Mouse (Mus musculus) spleen, embryonic (tissue): Measurements from ENCODE around the gene Kmt2e.

Source experiments
- CTCF ChIA-PET: fragments of 350-600 bp; sonication (Branson Sonifier 250); formaldehyde crosslinking; loops from one replicate; lab custom pipeline; 2022; lab: Charles Lee

Gene Kmt2e

DNA sequence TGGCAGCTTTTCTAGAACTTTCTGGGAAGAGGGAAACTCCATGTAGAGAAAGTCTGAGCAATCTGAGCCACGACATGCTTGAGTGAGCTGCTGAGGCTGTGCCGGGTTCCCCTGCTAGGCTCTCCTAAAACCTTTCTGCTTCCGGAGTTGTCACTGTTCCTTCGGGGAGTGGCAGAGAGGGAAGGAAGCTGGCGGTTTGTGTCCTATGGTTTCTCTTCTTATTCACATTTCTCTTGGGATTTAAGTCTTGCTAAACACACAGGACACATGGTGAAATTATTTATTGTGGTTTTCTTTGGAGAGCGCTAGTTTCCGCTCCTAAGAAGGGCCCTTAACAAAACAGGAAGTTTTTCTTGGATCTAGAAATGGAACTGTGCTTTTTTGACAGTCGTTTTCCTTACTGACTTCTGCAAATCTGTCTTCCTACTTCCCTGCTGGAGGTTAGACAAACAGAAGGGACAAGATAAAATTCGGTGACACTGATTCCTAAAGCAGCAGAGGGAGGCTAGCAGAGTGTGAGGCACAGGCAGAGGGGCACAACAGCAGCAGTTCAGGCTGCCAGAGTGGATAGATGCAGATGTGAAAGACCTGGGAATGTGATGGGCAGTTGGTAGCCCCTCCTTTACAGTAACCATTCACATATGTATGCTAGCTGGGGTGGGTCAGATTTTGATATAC is 24.1 kb upstream of the Kmt2e start:
- CTCF ChIA-PET = no interaction called here

DNA sequence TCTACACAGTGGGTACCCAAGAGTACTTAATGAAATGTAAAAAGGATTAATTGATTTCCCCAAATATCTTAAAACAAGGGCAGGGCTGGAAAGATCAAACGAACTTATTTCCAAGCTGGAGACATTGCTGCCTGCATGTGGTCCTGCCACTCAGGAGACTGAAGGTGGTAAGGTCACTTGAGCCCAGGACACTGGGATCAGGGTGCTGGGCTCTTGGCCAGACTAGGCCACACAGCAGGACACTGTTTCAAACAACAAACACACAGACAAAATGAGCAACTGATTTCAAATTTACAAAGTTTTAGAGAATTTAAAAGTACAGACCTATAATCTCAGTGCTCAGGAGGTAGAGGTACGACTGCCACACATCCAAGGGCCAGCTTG is 23.5 kb upstream of the Kmt2e start:
- CTCF ChIA-PET = no interaction called here

DNA sequence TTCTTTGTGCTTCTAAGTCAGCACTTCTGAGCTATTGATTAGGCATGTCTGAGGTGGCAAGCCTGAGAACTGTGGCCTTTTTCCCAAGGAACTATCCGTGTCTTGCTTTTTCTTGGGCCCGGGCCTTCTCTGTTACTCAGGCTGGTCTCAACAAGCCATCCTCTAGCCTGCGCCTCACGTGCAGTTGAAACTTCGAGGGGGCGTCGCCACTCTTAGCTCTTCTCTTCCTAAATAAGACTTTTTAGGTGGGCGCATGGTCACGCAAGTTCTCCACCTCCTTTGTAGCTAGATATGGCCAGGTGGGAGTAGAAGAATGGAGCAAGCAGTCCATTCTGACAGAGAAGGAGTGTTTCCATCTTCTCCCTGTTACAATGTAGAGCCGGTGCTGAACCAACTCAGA is 22.6 kb upstream of the Kmt2e start:
- CTCF ChIA-PET = interaction anchor here (1.0 kb wide), 1 partner anchor 16 kb away, joined by 3 read pairs; no protein-coding TSS in a partner anchor

DNA sequence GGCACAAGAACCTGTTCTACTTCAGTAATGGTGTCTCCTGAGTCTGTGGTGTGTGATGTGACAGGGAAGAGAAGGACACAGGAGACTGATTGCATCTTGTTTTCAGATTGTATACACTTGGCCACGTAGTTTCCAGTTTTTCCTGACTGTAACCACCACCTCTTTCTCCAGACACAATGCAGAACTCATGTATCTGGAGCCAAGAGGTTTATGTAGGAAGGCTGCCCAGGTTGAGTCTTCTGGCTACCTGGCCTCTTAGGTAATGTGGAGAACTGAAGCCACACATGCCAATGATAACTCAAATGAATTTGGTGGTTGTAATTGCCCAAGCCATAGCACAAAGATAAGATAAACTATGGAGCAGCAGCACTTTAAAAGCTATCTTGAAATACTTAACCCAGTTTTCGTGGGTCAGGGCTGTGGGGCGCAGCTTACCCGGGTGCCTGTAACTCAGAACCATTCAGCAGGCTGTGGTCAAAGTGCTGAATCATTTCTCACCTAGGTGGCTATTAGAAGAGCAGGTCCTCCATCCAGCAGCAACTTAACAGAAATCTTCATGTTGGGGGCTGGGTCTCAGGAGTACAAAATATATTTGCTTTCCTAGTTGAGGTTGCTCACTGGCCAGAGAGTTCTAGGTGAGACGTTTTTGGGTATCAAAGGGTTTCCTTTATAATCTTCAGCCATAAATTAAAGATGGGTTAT is 21.8 kb upstream of the Kmt2e start:
- CTCF ChIA-PET = interaction anchor here (1.0 kb wide), 1 partner anchor 16 kb away, joined by 3 read pairs; no protein-coding TSS in a partner anchor

DNA sequence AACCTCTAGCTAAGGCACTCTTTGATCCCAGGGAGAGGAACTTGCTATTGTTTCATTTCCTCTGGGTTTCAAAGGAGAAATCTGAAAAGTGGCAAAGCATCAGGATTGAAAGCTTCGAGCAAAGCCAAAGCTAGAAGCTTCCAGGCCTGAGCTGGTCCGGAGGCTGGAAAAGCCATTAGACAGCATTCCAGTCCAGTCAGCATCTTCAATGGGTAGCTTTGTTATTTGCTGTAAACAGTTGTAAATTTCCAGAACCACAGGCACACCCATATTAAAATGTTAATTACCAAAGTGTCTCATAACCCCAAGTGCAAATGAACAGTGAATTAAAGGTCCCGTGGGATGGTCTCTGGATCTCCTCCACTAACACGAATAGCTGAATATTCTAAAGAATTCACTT is 21.2 kb upstream of the Kmt2e start:
- CTCF ChIA-PET = no interaction called here

DNA sequence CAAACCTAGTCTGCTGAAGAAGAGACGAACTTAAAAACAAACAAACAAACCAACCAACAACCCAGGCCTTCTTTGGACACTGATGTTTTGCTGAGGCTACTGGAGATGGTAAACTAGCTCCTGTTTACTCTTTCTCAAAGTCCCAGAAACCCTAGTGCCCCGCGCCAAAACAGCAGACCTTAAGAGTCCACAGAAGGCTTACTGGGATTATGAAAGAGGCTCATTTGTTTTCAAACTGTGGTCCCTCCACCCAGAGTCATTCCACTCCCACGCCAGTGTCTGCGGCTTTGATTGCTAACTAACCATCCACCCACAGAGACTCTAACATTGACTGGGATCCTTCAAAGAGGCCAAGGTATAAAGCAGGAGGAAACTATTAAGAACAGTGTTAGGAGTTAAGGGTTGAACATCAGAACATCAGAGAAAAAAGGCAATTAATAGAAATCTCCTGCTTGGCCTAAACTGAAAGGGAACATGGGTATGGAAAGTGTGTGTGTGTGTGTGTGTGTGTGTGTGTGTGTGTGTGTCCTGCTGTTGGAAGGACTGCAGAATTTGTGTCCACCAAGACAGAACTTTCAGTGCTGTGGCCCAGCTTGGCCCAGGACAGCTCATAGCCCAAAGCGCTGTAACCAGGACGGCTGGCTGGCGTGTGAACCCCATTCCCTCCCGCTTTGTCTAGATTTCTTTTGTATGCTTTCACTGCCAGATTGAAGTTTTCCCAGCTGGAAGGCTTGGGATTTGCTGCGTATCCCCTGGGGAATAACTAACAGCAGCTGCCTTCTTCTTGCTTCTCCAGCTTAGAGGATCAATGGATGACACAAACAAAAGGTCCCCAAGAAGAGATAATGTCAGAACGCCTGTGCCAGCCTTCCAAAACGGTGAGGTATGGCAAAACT is 20.4 kb upstream of the Kmt2e start:
- CTCF ChIA-PET = interaction anchor here (0.6 kb wide), 1 partner anchor 161 kb away, joined by 10 read pairs; no protein-coding TSS in a partner anchor

DNA sequence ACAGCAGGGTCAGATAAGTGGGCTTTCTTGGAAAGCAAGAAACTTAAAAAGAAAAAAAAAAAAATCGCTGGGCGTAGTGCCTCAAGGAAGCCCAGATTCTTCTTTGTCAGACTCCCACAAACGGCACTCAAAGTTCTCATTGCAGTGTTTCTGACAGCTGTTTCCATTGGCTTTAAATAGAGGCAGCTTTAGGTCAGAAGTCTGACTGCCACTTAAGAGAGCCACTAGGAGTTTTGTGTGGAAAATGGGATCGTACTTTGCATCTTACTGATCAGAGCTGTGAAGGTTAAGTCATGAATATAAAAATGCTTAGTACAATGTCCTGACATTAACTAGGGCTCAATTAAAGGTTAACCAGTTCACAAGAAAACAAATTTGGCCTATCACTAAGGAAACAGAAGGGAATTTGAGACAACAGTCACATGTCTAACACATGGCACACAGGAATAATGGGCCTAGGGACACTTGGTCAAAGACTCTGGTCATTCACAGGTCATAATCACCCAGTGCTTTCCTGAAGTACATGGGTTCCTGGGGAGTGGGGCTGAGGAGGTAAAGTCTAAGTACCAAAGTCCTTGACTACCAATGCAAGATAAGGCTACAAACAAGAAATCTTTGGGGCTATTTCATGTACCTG is 19.6 kb upstream of the Kmt2e start:
- CTCF ChIA-PET = no interaction called here

DNA sequence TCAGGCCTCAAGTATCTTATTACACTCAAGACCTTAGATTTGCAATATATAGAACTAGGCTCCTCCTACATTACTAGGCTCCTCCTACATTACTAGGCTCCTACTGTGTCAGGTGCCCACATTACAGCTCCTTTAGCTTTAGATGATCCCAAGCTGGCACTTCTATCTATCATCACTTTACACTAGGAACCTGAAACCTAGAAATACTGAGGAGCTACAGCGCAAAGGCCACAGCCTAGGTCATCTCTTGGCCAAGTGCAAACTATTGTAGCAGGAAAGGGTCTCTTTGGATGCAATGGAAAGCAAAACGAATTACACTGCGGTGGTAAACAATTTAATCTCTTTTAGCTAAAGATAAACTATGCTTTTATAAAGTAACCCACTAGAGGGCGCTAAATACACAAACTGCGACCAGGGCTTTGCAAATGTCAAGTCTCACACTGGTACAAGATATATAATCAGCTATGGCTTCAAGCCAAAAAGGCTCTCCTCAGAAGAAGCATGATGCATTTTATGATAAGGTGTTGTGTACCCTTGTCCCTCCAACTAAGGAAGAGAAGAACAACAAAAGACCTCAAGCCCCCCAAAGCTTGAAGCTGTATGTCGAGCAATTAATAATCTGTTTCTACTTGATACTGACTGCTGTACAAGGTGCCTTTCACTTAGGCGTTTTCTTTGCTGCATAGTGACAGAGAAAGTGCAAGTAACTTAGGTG is 18.5 kb upstream of the Kmt2e start:
- CTCF ChIA-PET = interaction anchor here (0.6 to 1.0 kb wide), 3 partner anchors 39 to 71 kb away, joined by 3 to 4 read pairs (median 3); no protein-coding TSS in a partner anchor

DNA sequence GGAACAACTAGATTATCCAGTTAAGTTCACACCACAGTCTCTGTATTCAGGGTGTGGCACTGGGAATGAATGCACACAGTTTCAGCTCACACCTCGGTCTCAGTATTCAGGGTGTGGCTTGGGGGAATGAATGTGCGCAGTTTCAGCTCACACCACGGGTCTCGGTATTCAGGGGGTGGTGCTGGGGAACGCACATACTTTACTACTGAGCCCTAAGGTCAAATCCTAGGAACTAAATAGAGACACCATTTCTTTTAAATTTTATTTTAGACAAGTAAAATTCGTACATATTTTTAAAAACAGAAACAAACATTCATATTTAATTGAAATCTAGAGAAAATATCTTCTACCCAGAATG is 18.0 kb upstream of the Kmt2e start:
- CTCF ChIA-PET = interaction anchor here (1.0 kb wide), 1 partner anchor 44 kb away, joined by 3 read pairs; no protein-coding TSS in a partner anchor

DNA sequence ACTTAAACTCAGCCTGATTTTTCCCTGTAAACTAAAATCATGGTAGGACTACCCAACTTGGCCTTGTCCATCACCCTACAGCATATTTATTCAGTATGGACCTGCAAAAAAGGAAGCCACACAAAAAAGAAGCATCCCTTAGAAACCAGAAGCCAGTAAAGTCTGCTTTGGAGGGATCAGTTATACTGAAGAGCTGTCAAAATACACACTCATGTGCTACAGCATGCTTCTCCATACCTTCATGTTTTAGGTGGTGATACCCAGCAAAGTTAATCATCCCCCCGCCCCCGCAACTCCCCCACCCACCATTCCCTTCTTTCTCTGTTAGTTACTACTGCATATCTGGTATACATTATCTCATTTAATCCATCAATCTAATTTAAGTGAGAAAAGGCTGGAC is 16.5 kb upstream of the Kmt2e start:
- CTCF ChIA-PET = interaction anchor here (1.5 to 1.7 kb wide), 2 partner anchors 17 to 36 kb away, joined by 5 to 7 read pairs; partner anchors contain the start of gene Kmt2e

DNA sequence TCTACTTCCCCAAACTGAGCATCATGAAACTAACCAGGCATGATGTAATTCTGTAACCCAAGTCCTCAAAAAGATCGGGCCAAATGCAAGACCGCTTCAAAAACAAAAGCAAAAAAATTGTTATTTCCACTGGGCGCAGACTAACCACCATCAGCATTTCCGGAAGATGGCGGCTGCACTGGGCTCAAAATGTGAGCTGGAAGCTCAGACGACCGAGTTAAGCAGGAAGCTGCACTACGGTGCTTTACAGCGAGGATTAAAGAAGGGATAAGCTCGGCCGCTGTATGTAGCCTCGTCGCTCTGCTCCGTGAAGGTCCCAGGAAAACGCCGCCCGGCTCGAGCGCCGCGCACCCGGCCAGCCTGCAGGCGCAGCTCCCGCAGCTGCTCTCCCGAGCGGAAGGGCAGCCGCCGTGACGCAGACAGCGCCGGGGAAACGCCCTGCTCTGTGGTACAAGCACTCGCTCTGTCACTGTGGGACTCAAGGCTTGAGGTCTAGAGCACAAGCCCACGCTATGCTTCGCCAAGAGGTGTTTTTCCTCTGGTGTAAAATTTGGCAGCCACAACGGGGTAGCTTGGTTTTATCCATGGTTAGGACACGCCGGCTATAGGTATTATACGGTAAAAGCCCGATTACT is 16.0 kb upstream of the Kmt2e start:
- CTCF ChIA-PET = interaction anchor here (1.1 to 2.8 kb wide), 6 partner anchors 10 to 36 kb away, joined by 3 to 20 read pairs (median 6); partner anchors contain the start of gene Kmt2e

DNA sequence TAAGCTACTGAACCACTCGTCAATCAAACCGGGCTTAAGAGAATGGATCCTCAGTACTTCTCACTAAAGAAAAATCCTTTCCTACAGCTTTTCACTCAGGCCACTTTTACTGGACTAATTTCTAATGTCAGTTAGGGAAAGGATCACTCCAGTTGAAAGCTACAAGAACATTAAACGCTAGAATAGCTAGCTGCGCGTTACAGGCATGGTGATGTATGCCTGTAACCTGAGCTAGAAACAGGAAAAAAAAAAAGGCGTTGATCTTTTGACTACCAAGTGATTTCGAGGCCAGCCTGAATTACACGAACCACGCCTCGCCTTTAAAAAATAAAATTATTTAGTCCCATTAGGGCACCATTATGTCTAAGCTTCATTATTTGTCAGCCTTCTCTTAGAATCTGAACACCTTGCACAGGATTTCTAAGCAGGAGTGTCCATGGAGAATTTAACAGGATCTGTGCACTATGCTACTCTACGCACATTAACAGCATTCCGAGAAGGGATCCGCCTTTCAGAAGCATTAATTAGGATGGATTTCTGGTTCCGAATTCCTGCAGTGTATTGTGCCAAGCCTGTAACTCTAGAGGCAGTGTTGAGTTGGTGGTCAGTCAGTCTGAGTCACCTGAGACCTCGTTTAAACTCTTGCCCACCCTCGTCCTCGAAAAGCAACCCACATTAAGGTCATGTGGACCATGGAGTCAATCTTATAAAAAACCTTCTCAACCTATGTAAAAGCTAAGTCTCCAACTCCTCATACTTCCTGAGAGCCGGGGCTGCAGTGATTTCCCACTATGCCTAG is 15.2 kb upstream of the Kmt2e start:
- CTCF ChIA-PET = interaction anchor here (1.1 to 2.8 kb wide), 6 partner anchors 10 to 35 kb away, joined by 3 to 20 read pairs (median 6); partner anchors contain the start of gene Kmt2e

DNA sequence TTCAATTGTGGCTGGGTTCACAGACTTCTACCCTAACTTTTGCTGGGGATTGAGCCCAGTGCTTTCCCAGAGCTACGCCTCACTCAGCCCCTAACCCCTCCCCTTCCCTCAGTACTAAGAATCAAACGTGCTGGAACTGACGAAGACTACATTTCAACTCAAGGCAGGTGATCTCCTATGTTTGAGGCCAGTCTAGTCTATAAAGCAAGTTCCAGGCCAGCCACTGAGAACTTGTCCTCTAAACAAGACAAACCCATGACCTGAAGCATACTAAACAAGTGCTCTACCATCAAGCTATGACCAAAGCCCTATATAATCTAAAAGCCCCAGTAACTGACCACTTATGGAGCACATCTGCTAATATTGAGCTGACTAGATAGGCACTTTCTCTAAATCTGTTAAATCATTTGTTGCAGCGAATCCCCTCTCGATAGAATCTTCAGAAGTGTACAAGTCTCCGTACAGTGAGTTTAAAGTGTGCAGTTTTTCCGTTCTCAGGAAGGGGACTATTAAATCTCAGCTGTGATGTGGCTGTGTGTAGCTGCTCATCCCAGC is 14.5 kb upstream of the Kmt2e start:
- CTCF ChIA-PET = interaction anchor here (2.1 to 2.8 kb wide), 2 partner anchors 9 to 11 kb away, joined by 19 to 20 read pairs; no protein-coding TSS in a partner anchor

DNA sequence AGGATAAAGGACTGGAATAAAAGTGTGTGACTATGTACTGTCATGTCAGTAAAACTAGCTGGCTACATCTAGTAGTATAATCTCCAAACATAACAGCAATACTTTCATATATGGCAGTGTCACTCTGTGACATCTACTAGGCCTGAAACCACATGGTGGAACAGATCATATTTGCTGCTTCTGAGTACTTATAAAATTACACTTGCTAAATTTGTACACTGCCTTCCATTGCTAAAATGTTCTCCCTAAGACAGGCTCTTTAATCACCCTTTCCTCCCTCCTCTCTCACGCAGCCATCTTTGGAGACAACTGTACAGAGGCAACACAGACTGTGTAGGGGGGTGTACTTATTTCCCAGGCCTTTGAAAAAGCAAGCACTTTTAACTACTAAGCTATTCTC is 13.8 kb upstream of the Kmt2e start:
- CTCF ChIA-PET = interaction anchor here (2.8 kb wide), 1 partner anchor 11 kb away, joined by 19 read pairs; no protein-coding TSS in a partner anchor

DNA sequence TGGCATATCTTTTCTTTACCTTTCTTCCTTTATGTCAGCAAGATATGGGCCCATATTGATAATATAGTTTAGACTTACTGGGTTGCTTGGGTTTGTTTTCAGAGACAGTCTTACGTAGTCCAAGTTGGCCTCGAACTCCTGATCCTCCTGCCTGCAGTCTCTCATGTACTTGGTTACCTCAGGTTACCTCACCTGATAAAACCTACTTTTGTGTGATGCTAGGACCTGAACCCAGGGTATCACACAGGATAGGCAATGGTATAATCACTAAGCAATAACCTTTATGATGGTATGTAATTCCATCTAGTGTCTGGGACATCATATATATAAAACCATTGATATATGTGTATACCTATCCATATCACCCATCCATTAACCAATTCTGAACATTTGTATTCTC is 12.8 kb upstream of the Kmt2e start:
- CTCF ChIA-PET = no interaction called here

DNA sequence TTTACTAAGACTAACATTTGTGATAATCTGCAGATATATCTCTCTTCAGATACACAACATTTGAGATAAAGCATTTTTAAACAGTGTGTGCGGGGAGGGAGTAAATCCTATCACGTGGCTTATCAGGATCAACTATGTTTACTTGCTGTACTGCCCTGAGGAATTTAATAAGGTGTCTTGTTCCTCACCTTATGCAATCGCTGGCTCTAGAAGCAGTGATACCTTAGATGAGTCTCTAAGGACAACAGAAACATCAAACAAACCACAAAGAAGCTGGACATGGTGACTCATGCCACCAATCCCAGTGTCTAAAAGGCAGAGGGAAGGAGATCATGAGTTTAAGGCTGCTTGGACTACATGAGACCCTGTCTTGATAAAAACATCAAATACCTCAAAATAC is 11.2 kb upstream of the Kmt2e start:
- CTCF ChIA-PET = no interaction called here

DNA sequence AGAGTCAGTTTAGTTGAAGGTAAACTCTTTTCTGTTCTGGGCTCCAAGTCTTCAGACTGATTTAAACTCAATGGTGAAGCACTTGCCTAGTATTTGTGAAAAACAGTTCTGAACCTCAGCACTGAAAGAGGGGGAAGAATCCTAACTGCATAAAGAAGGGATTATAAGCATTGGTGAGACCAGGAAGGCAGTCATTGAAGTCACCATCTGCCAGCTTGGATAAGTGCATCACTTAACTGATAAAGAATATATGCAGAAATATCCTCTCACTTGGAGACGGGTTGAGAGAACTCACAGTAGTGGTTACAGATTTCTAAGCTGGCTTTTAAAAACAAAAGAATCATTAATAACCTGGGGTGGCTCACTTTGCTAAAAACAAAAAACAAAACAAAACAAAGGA is 6.7 kb upstream of the Kmt2e start:
- CTCF ChIA-PET = interaction anchor here (0.7 to 2.2 kb wide), 2 partner anchors 8 to 17 kb away, joined by 3 to 20 read pairs; no protein-coding TSS in a partner anchor

DNA sequence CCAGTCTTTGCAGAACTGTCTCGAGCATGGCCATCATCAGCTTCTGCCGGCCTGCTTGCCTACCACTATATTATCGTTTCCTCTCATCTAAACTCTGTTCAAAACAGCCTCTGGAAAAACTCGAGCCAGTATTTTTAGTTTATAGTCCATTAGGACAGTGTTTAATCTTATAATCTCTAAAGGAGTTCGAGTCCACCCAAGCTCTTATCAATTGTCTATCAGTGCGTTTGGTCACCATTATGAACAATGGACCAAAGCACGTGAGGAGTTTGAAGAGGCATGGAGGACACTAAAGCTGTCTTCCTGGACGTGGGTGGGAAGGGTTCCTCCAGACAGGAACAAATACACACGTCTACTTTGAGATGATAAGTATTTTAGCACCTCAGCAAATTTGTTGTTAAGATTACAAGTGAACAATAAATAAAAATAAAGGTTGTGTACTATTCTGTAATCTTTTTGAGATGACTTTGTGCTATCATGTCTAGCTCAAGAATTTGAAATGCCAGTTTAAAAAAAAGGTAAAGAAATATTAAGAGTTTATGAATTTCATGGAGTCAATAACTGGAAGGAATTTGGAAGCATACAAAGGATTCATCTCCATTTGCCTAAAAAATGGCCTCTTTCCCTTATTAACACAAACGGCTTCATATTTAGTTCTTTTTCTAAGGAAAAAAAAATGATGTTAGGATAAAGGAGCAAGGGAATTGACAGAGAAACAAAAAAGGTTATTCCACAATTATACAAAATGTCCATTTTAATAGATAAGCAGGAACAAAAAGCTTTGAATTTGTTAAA is 3.0 kb upstream of the Kmt2e start:
- CTCF ChIA-PET = interaction anchor here (1.3 to 2.1 kb wide), 2 partner anchors 12 to 48 kb away, joined by 4 to 19 read pairs; no protein-coding TSS in a partner anchor
